Mouse (Mus musculus) heart, embryonic 12.5 days (tissue): ENCODE measurements at regions not wholly inside any gene's neighbourhood (a gene's known extent, or its start where the extent isn't known, plus 50 kb on each side); places are given as distances from the start of the nearest gene placed in this dataset.

Experiments used
- ATAC-seq: fragments of 200-750 bp; cut with Nextera tagmentation; 2 replicates; pipeline ENCODE4 v1.8.0; 2017; ENCODE audit warnings: moderate TSS enrichment, moderate library complexity; ENCODE audit not compliant: insufficient number of reproducible peaks, low FRiP score
- H3K27ac ChIP-seq: fragments of 300-500 bp; sonication (generic); 2 replicates; pipeline ENCODE4 v1.5.1; 2016; ENCODE audit warnings: mild to moderate bottlenecking, moderate library complexity; ENCODE audit not compliant: poor library complexity, severe bottlenecking
- H3K27me3 ChIP-seq: fragments of 300-500 bp; sonication (generic); replicated peaks from 2 replicates; pipeline ENCODE4 v1.6.1; 2016; ENCODE audit warnings: mild to moderate bottlenecking, moderate library complexity
- H3K36me3 ChIP-seq: fragments of 300-500 bp; sonication (generic); 2 replicates; pipeline ENCODE4 v1.6.1; 2016; ENCODE audit warnings: mild to moderate bottlenecking, moderate library complexity
- H3K4me1 ChIP-seq: fragments of 300-500 bp; sonication (generic); replicated peaks from 2 replicates; pipeline ENCODE4 v1.6.1; 2016; ENCODE audit warnings: mild to moderate bottlenecking
- H3K4me2 ChIP-seq: fragments of 300-500 bp; sonication (generic); 2 replicates; pipeline ENCODE4 v1.6.1; 2016; ENCODE audit warnings: mild to moderate bottlenecking, moderate library complexity
- H3K4me3 ChIP-seq: fragments of 300-500 bp; sonication (generic); 2 replicates; pipeline ENCODE4 v1.5.1; 2016; ENCODE audit warnings: mild to moderate bottlenecking
- H3K9ac ChIP-seq: fragments of 300-500 bp; sonication (generic); 2 replicates; pipeline ENCODE4 v1.6.1; 2016; ENCODE audit warnings: mild to moderate bottlenecking, moderate library complexity
- H3K9me3 ChIP-seq: fragments of 300-500 bp; sonication (generic); replicated peaks from 2 replicates; pipeline ENCODE4 v1.6.1; 2016; ENCODE audit warnings: mild to moderate bottlenecking, moderate library complexity
- WGBS: fragments of 180-500 bp; shearing (Covaris S2); methylation state at CpG from one replicate; pipeline ENCODE4 v1.1.7; 2016; 5-methylcytosine and 5-hydroxymethylcytosine counted together

GRCm38 (mm10) chr12:106674741-106675140 lies 664.7 kb downstream of the Vrk1 start:
- WGBS: 88% methylated on average over 1 of the region's 1 CpGs
- Histone ChIP-seq H3K4me2 (no peak overlapping the region), H3K4me1 (no peaks in the 10 kb centered on the region), H3K27ac (no peak overlapping the region), H3K9me3 (peaks cover 5% of the 10 kb centered on the region; the same call in 1 of the 2 replicates), H3K36me3 (no peaks in the 10 kb centered on the region), H3K4me3 (no peak overlapping the region), H3K27me3 (peaks cover 2% of the 10 kb centered on the region; the same call in 1 of the 2 replicates), H3K9ac (no peak overlapping the region)
- no peak for ATAC-seq

- H3K27me3 ChIP-seq: peaks cover 4% of the 10 kb centered on the region; the same call in 1 of the 2 replicates
- H3K4me2 ChIP-seq: no peak overlapping the region
- 92% methylated on average over 3 of the region's 3 CpGs for WGBS
- H3K4me3 ChIP-seq: no peak overlapping the region
- H3K9me3 ChIP-seq: peaks cover 5% of the 10 kb centered on the region; the same call in 1 of the 2 replicates
- H3K27ac ChIP-seq: no peak overlapping the region
- H3K4me1 ChIP-seq: no peaks in the 10 kb centered on the region
- no peak for ATAC-seq
- no peak overlapping the region for H3K9ac ChIP-seq
- no peaks in the 10 kb centered on the region for H3K36me3 ChIP-seq
Observed at GRCm38 (mm10) chr12:106676136-106676535, 666.1 kb downstream of the Vrk1 start.

GRCm38 (mm10) chr12:106676566-106676965 lies 666.5 kb downstream of the Vrk1 start:
- Histone ChIP-seq H3K36me3 (no peaks in the 10 kb centered on the region), H3K9ac (no peak overlapping the region), H3K4me1 (no peaks in the 10 kb centered on the region), H3K27me3 (peaks cover 8% of the 10 kb centered on the region; the same call in 1 of the 2 replicates), H3K4me3 (no peak overlapping the region), H3K27ac (no peak overlapping the region), H3K9me3 (peaks cover 5% of the 10 kb centered on the region; the same call in 1 of the 2 replicates), H3K4me2 (no peak overlapping the region)
- 73% methylated on average over 7 of the region's 7 CpGs for WGBS
- no peak for ATAC-seq

- Histone ChIP-seq H3K9ac (no peak overlapping the region), H3K27me3 (peaks cover 31% of the 10 kb centered on the region; the same call in 1 of the 2 replicates), H3K4me2 (no peak overlapping the region), H3K4me1 (no peaks in the 10 kb centered on the region), H3K27ac (no peak overlapping the region), H3K4me3 (no peak overlapping the region), H3K9me3 (no peaks in the 10 kb centered on the region), H3K36me3 (no peaks in the 10 kb centered on the region)
- no peak for ATAC-seq
- 87% methylated on average over 5 of the region's 5 CpGs for WGBS
Observed at GRCm38 (mm10) chr12:106685986-106686385, 676.0 kb downstream of the Vrk1 start.

GRCm38 (mm10) chr12:106687751-106688150 lies 677.7 kb downstream of the Vrk1 start:
- H3K27ac ChIP-seq: no peak overlapping the region
- 36% methylated on average over 12 of the region's 12 CpGs for WGBS
- no peak overlapping the region for H3K9ac ChIP-seq
- no peaks in the 10 kb centered on the region for H3K4me1 ChIP-seq
- H3K36me3 ChIP-seq: no peaks in the 10 kb centered on the region
- ATAC-seq: no peak
- no peaks in the 10 kb centered on the region for H3K9me3 ChIP-seq
- no peak overlapping the region for H3K4me2 ChIP-seq
- peaks cover 23% of the 10 kb centered on the region; the same call in 1 of the 2 replicates for H3K27me3 ChIP-seq
- no peak overlapping the region for H3K4me3 ChIP-seq

- Histone ChIP-seq H3K4me1 (no peaks in the 10 kb centered on the region), H3K4me2 (no peak overlapping the region), H3K9me3 (no peaks in the 10 kb centered on the region), H3K36me3 (no peaks in the 10 kb centered on the region), H3K27me3 (peaks cover 19% of the 10 kb centered on the region; the same call in 1 of the 2 replicates), H3K4me3 (no peak overlapping the region), H3K9ac (no peak overlapping the region), H3K27ac (no peak overlapping the region)
- no peak for ATAC-seq
- WGBS: 86% methylated on average over 17 of the region's 17 CpGs
Observed at GRCm38 (mm10) chr12:106688156-106688740, 678.2 kb downstream of the Vrk1 start.

- Histone ChIP-seq H3K4me2 (no peak overlapping the region), H3K36me3 (no peaks in the 10 kb centered on the region), H3K27me3 (no peaks in the 10 kb centered on the region), H3K4me3 (no peak overlapping the region), H3K9ac (no peak overlapping the region), H3K4me1 (no peaks in the 10 kb centered on the region), H3K9me3 (no peaks in the 10 kb centered on the region), H3K27ac (no peak overlapping the region)
- WGBS: 87% methylated on average over 5 of the region's 5 CpGs
- ATAC-seq: no peak
Observed at GRCm38 (mm10) chr12:106702958-106703357, 692.9 kb downstream of the Vrk1 start.

GRCm38 (mm10) chr12:106721271-106722009 lies 711.4 kb downstream of the Vrk1 start:
- no peaks in the 10 kb centered on the region for H3K27me3 ChIP-seq
- H3K9ac ChIP-seq: no peak overlapping the region
- no peaks in the 10 kb centered on the region; the same call in 1 of the 2 replicates for H3K9me3 ChIP-seq
- no peak overlapping the region for H3K4me2 ChIP-seq
- H3K36me3 ChIP-seq: no peaks in the 10 kb centered on the region
- H3K4me3 ChIP-seq: no peak overlapping the region
- no peak overlapping the region for H3K27ac ChIP-seq
- ATAC-seq: no peak
- no peaks in the 10 kb centered on the region for H3K4me1 ChIP-seq
- 48% methylated on average over 9 of the region's 9 CpGs for WGBS

GRCm38 (mm10) chr12:106722010-106722362 lies 712.0 kb downstream of the Vrk1 start:
- Histone ChIP-seq H3K4me2 (no peak overlapping the region), H3K27ac (no peak overlapping the region), H3K9me3 (no peaks in the 10 kb centered on the region; the same call in 1 of the 2 replicates), H3K36me3 (no peaks in the 10 kb centered on the region), H3K4me1 (no peaks in the 10 kb centered on the region), H3K4me3 (no peak overlapping the region), H3K27me3 (no peaks in the 10 kb centered on the region), H3K9ac (no peak overlapping the region)
- WGBS: 73% methylated on average over 2 of the region's 2 CpGs
- no peak for ATAC-seq

- WGBS: 87% methylated on average over 4 of the region's 4 CpGs
- no peak for ATAC-seq
- no peaks in the 10 kb centered on the region; the same call in 1 of the 2 replicates for H3K9me3 ChIP-seq
Observed at GRCm38 (mm10) chr12:106722761-106723160, 712.7 kb downstream of the Vrk1 start.

GRCm38 (mm10) chr12:106726920-106727319 lies 716.9 kb downstream of the Vrk1 start:
- Histone ChIP-seq H3K4me2 (no peak overlapping the region), H3K27me3 (no peaks in the 10 kb centered on the region), H3K4me3 (no peak overlapping the region), H3K9me3 (no peaks in the 10 kb centered on the region), H3K27ac (no peak overlapping the region), H3K4me1 (no peaks in the 10 kb centered on the region), H3K9ac (no peak overlapping the region), H3K36me3 (no peaks in the 10 kb centered on the region)
- ATAC-seq: no peak
- 88% methylated on average over 8 of the region's 8 CpGs for WGBS

More at GRCm38 (mm10) chr12:106722761-106723160, 712.7 kb downstream of the Vrk1 start:
- no peak overlapping the region for H3K27ac ChIP-seq
- H3K4me3 ChIP-seq: no peak overlapping the region
- H3K36me3 ChIP-seq: no peaks in the 10 kb centered on the region
- no peak overlapping the region for H3K9ac ChIP-seq
- H3K4me2 ChIP-seq: no peak overlapping the region
- no peaks in the 10 kb centered on the region for H3K27me3 ChIP-seq
- H3K4me1 ChIP-seq: no peaks in the 10 kb centered on the region
